Mouse (Mus musculus): ENCODE results near the gene Vmn1r47.
"Not testable (repeated sequence)": the region's sequence is repeated elsewhere in the genome, so short reads cannot be mapped to it uniquely, and the experiment has no call there.

Gene Vmn1r47

GRCm38 (mm10) chr6:90015847-90016246, at the start of gene Vmn1r47:
Gene Vmn1r47, plus strand, starts transcription at chr6:90016147.
- not testable (repeated sequence) for DNase-seq (ENCODE audit: low spot score)

DNA sequence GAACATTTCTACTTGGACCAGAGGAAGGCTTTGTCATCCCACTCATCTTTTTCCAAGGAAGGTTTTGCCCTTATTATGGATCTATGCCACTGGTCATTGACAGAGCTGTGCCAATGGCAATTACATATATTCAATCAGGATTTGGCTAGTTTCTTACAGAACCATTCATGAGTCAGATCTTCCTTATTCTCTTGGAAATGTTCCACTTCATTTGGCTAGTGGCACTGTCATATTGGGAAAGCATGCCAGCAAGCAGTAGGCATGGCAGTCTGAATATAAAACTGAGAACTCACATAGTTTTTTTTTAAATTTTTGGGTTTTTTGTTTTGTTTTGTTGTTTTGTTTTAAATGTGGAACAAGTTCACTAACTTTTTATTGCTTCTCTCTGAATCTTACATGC, 49.6 kb upstream of the Vmn1r47 start:
- DNase-seq (ENCODE audit: low spot score), result no peak

DNA sequence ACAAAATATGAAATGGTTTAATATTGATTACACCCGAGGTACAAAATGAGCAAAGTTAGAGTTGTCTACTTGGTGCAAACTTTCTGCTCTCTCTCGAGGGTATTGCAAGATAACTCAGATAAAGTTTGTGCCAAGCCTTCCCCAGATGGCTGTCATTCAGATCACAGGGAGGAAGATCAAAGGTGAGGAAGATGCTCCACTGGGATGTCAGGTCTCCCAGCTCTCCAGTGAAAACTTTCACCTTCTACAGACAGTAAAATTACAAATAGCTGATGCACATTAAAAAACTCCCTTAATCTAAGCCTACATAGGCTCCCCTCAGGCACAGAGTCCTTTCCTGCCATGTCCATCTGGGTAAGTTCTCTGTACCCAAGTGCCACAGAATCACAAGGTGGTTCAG, 46.9 kb upstream of the Vmn1r47 start, which contains the start of gene Vmn1r46:
Gene Vmn1r46 (plus strand): TSS at position 301 of the 400 bp plus-strand sequence.
- no peak for DNase-seq (ENCODE audit: low spot score)

DNA sequence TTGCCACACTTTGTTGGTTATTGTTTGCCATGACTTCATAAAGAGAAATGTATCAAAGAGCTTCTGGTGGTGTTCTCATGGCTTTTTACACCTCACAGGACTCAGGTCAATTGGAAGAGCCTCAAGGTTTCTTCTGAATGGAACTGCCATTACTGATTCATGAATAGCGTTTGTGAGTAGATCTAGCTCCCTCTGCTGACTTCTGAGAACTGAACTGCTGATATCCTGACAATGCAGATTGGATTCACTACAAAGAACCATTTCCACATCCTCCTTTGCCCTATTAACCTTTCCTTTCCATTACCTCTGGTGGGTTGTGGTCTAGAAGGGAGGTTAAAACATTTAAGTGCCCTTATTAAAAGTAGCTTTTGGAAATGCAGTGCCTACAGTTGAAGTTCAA, 30.0 kb upstream of the Vmn1r47 start:
- DNase-seq (ENCODE audit: low spot score), result no peak

GRCm38 (mm10) chr6:90036741-90037140, 20.8 kb downstream of the Vmn1r47 start, which contains the start of gene Vmn1r48:
Gene Vmn1r48, minus strand, starts transcription at chr6:90036841.
- DNase-seq (ENCODE audit: low spot score), result not testable (repeated sequence)
